Mouse (Mus musculus) urinary bladder, adult 2 months (tissue): ENCODE data around the gene Nup210l. TPM values are rescaled to one million over a fixed set of nuclear protein-coding genes. Genes with fewer than 3 reads are reported as not detected.

Experiments
- DNase-seq: peaks from one replicate; pipeline ENCODE4 v3.0.0; 2022; ENCODE audit warnings: low spot score
- polyA plus RNA-seq: library from polyadenylated mRNA; depleted of rRNA; stranded (reverse); fragments of >200 nt; gene quantifications from 2 replicates; pipeline ENCODE4 v1.2.3, GENCODE M21; 2012

Gene Nup210l
- polyA plus RNA-seq, 1 experiment = 0.80 TPM

DNA sequence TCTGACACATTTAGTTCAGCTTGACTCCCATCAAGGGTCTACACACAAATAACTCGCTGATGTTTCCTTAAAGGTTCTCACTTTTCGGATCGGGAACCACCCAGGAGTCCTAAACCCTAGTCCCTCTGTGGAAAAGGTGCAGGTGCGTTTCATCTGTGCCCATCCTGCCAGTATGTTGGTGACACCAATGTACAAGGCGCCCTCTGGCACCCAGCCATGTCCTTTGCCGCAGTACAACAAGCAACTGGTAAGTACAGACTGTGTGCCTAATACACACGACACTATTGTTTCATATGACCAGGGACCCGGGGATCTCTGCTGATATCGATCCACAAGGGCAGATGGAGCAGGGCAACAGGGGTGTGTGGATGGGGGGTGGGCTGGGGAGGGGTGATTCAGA is 55.8 kb downstream of the Nup210l start:
- DNase-seq = no peak

DNA sequence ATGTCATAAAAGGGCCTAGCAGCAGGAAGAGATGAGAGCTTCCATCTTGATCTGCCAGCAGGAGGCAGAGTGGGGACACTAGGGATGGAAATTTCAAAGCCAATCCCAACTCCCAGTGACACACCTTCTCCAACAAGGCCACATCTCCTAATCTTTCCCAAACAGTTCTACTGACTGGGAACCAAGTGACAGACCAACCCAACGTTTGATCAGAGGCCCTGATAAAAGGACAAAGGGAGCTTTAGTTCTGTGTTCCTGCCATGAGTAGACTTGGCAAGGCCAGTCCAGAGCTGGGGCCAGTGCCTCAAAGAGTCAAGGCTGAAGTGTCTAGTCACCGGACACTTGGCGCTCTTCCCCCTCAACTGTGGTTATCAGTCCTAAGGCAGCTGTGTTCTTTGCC is 57.6 kb downstream of the Nup210l start:
- DNase-seq = no peak

- DNase-seq = no peak
Measured at GRCm38 (mm10) chr3:90179566-90179965, 75.6 kb downstream of the Nup210l start.

- DNase-seq = no peak
Measured at GRCm38 (mm10) chr3:90183581-90183980, 79.6 kb downstream of the Nup210l start.

- no peak for DNase-seq
Measured at GRCm38 (mm10) chr3:90190859-90191510, 87.1 kb downstream of the Nup210l start.

DNA sequence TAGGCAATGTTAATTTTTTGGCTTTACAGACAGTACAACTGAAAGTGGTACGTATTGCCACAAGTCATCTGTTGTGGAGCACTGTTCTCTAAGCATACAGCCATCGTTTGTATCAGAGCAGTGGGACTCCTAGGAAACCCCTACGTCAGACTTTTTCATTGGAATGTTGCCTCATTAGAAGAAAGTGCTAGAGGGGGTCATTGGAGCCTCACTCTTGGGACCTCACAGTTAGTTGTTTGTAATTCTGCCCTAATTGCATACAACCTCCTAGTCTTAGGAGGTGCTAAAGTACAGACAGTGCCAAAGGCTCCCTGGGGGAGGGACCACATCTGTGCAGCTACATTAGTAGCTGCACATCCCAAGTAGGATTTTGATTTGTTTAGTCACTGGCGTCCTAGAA is 90.8 kb downstream of the Nup210l start:
- DNase-seq = no peak

DNA sequence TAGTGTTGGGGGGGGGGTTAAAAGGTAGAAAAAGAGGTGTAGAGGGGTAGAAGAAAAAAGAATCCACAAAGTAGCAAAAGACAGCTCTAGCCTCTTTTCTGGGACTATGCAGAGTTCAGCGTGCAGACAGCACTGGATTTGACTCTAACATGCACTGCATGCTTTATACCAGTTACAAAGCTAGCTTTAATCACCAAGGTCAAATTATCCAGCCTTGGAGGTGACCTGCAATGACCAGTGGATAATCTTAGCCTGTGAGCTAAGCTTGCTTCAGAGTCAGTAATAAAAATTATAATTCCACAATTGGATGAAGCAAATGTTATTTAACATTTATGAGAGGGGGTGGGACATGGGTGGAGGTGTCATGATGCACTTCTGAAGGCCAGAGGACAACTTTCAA is 91.7 kb downstream of the Nup210l start:
- no peak for DNase-seq

- DNase-seq = no peak
Measured at GRCm38 (mm10) chr3:90197548-90197947, 93.6 kb downstream of the Nup210l start.

- no peak for DNase-seq
Measured at GRCm38 (mm10) chr3:90202884-90203283, 99.0 kb downstream of the Nup210l start.

GRCm38 (mm10) chr3:90203619-90204018 is 99.7 kb downstream of the Nup210l start:
- no peak for DNase-seq

- DNase-seq = no peak
Measured at GRCm38 (mm10) chr3:90204582-90204981, 100.7 kb downstream of the Nup210l start.

DNA sequence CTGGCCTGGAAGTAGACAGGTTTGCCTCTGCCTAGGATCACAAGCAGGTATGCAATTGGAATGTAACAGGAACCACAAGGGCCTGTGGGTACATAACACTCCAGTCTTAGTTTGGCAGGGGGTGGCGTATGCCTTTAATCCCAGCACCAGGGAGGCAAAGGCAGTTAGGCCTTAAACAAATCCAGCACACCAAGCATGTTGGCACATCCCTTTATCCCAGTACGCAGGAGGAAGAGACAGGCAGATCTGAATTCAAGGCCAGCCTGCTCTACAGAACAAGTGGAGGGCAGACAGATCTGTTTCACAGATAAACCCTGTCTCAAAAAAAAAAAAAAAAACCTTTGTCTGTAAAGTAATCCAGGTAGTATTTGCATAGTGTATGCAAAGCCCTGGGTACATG is 104.7 kb downstream of the Nup210l start:
- DNase-seq = no peak

DNA sequence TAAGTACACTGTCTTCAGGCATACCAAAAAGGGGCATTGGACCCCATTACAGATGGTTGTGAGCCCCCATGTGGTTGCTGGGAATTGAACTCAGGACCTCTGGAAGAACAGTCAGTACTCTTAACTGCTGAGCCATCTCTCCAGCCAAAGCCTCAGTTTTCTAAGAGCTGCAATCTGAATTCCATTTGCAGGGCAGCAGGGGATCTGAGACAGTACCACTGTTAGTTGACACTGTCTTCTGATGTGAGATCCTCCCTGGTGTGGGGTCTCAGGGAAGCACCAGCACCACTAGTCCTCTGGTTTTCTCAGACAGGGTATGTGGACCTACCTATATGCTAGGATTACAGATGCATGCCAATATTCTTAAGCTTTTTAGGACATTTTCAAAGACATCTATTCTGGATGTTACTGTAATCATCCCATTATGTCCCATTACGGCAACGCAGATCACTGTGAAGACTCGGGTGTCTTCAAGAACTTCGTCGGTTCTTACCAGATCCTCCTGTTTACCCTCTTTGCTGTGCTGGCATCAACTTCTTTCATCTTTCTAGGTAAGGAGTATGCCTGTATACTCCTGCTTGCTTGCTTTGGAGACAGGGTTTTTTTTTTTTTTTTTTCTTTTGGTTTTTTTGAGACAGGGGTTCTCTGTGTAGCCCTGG is 106.1 kb downstream of the Nup210l start:
- DNase-seq = no peak

DNA sequence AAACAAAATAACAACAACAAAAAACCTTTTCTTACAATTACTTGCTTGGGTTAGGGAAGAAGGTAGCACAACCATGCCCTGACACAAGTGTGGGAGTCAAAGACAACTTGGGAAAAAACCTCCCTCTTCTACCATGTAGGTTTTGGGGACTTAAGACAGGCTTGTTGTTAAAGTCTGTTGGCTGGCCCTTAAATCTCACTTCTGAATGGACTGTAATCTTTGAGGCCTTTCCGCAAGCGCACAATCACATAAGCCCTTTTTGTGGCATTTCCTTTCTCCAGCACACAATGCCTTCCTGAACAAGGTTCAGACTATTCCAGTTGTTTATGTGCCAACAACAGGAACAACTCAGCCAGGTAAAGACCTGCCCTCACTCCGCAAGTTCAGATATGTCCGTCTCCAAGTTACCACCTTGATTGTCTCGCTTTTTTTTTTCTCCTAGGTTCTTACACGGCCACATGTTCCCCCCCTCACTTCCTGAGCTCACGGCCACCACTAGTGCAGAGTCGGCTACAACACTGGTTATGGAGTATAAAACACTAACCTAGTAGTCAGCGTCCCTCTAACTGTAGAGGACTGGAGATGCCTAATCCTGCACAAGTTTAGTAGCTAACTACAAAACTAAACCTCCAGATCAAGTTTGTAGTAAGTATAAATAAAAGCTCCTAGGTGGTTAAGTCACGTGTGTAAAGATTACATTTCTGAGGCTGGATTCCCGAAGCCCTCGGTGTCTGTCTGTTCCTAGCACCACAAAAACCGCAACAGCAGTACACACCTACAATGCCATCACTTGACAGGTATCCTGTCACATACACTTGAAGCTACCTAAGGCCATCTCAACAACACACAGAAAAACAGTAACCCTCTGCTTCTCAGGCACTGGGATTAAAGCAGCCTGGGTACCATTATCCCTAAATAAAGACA is 107.8 kb downstream of the Nup210l start:
- no peak for DNase-seq

- DNase-seq = no peak
Measured at GRCm38 (mm10) chr3:90212723-90213122, 108.8 kb downstream of the Nup210l start.

DNA sequence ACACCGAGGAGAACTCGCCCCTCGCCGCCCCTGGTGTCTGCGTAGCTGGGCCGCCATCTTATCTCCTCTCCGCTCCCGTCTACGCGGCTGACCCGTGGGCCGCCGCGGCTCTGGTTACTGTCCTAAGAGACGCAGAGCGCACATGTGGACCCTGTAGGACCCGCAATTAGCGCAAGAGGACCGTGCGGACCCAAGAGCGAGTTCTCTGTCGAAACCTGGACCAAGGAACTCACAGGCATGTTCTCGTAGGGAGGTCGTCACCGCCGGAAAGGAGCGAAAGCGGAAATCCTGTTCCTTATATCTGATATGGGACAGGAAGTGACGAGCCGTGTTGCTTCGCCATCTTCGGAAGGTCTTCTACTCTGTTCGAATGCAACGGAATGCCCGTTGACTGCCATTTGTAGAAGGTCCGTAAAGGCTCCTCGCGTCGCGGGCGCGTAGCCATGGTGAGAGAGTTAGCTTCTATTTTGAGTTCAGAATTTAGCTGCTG is 109.5 kb downstream of the Nup210l start, which contains the start of the genes Rps27 and Rab13:
Gene Rps27, minus strand, starts transcription at position 275 of the 490 bp plus-strand sequence.
Gene Rab13, plus strand, starts transcription at position 319 of the 490 bp plus-strand sequence.
- DNase-seq = peak; percentile 89

DNA sequence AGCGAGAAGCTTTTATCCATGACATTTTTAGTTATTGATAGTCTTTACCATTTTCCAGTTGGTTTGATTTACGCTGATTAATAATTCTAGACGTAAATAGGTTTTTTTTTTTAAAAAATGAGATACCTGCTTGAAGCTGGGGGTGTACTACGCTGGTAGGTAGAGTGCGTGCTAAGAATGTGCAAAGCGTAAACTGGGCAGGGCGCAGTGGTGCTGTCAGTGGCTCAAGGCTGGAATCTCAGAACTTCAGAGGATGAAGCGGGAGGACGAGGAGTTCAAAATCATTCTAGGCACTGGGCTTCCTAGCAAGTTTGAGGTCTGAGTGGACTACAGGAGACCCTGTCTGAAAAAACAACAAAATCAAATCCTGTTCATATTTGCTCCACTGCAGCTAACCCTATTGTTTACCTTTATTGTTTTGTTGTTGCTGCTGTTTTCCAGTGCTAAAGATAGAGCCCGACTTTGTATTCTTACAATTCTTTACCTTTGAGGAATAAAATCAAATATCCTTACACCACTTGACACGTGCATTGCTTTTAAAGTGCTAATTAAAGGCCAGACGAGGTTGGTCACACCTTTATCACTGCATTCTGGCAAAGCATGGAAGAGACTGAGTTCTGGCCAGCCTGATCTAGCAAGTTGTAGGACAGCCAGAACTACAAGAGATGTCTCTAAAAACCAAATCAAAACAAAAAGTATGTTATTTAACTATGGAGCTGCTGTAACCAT is 110.2 kb downstream of the Nup210l start:
- DNase-seq = no peak

- DNase-seq = no peak
Measured at GRCm38 (mm10) chr3:90215825-90216380, 112.0 kb downstream of the Nup210l start.

GRCm38 (mm10) chr3:90220088-90220487 is 116.2 kb downstream of the Nup210l start:
- DNase-seq = no peak

GRCm38 (mm10) chr3:90220531-90220951 is 116.6 kb downstream of the Nup210l start:
- peak; percentile 65 for DNase-seq

GRCm38 (mm10) chr3:90221123-90221522 is 117.2 kb downstream of the Nup210l start:
- DNase-seq = no peak
